Mouse (Mus musculus) hindbrain, embryonic 16.5 days (tissue): ENCODE measurements around the gene Trappc6a. TPM values are rescaled to one million over a fixed set of nuclear protein-coding genes. Genes with fewer than 3 reads are reported as not detected.
A peak's percentile ranks its signal among the peaks of the same experiment; 100 is the strongest.

Experiments used
- ATAC-seq: fragments of 200-750 bp; cut with Nextera tagmentation; 2 replicates; pipeline ENCODE4 v1.8.0; 2017; ENCODE audit warnings: moderate TSS enrichment, moderate library complexity
- H3K27ac ChIP-seq: fragments of 300-500 bp; sonication (generic); 2 replicates; pipeline ENCODE4 v1.5.1; 2014; ENCODE audit warnings: low read depth, mild to moderate bottlenecking, control low read depth, low read length, moderate library complexity
- H3K27me3 ChIP-seq: fragments of 300-500 bp; sonication (generic); replicated peaks from 2 replicates; pipeline ENCODE4 v1.6.1; 2014; ENCODE audit warnings: low read length; ENCODE audit not compliant: control insufficient read depth, insufficient read depth
- H3K36me3 ChIP-seq: fragments of 300-500 bp; sonication (generic); 2 replicates; pipeline ENCODE4 v1.6.1; 2014; ENCODE audit warnings: mild to moderate bottlenecking, low read length, moderate library complexity, mixed read lengths; ENCODE audit not compliant: control insufficient read depth, insufficient read depth
- H3K4me1 ChIP-seq: fragments of 300-500 bp; sonication (generic); 2 replicates; pipeline ENCODE4 v1.6.1; 2014; ENCODE audit warnings: low read depth, low read length; ENCODE audit not compliant: control insufficient read depth, insufficient read depth
- H3K4me2 ChIP-seq: fragments of 300-500 bp; sonication (generic); 2 replicates; pipeline ENCODE4 v1.6.1; 2014; ENCODE audit warnings: mild to moderate bottlenecking, low read length, control low read depth, moderate library complexity
- H3K4me3 ChIP-seq: fragments of 300-500 bp; sonication (generic); 2 replicates; pipeline ENCODE4 v1.5.1; 2014; ENCODE audit warnings: mild to moderate bottlenecking, low read length, control low read depth, moderate library complexity
- H3K9ac ChIP-seq: fragments of 300-500 bp; sonication (generic); 2 replicates; pipeline ENCODE4 v1.6.1; 2014; ENCODE audit warnings: low read depth, mild to moderate bottlenecking, control low read depth, low read length, moderate library complexity
- H3K9me3 ChIP-seq: fragments of 300-500 bp; sonication (generic); 2 replicates; pipeline ENCODE4 v1.6.1; 2014; ENCODE audit warnings: mild to moderate bottlenecking, low read length, moderate library complexity; ENCODE audit not compliant: control insufficient read depth
- WGBS: fragments of 180-500 bp; shearing (Covaris S2); extraction: QIAGEN DNeasy Blood & Tissue Kit; methylation state at CpG from one replicate; pipeline ENCODE4 v1.1.7; 2014; 5-methylcytosine and 5-hydroxymethylcytosine counted together
- polyA plus RNA-seq: library from polyadenylated mRNA; unstranded; fragments of >200 nt; fragmentation: Nextera tagmentation; extraction: Ambion mirVana; gene quantifications from 2 replicates; pipeline ENCODE4 v1.2.1, GENCODE M21; 2015

Gene Trappc6a
- polyA plus RNA-seq, 1 experiment from 2014 or later: 37.1 TPM

DNA sequence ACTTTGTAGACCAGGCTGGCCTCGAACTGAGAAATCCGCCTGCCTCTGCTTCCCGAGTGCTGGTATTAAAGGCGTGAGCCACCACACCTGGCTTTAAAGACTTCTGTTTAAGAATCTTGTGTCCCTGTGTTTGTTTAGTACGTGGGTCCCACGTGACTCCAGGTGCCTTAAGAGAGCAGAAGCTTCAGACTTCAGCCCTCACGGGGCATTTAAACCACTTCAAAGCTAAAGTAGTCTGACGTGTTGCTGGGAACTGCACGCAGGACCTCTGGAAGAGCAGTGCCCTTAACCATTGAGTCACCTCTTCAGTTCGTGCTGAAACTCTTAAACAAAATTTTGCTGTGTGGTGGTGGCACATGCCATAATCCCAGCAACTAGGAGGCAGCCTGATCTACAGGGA is 41.2 kb downstream of the Trappc6a start:
- no peak overlapping the region for H3K4me3 ChIP-seq
- WGBS: 91% methylated on average over 10 of the region's 10 CpGs
- no peaks in the 10 kb centered on the region for H3K36me3 ChIP-seq
- ATAC-seq: no peak
- H3K9me3 ChIP-seq: no peaks in the 10 kb centered on the region
- no peaks in the 10 kb centered on the region for H3K27me3 ChIP-seq
- H3K27ac ChIP-seq: no peak overlapping the region
- no peak overlapping the region for H3K9ac ChIP-seq
- no peak overlapping the region for H3K4me2 ChIP-seq
- peaks cover 3% of the 10 kb centered on the region; the same call in 1 of the 2 replicates for H3K4me1 ChIP-seq

DNA sequence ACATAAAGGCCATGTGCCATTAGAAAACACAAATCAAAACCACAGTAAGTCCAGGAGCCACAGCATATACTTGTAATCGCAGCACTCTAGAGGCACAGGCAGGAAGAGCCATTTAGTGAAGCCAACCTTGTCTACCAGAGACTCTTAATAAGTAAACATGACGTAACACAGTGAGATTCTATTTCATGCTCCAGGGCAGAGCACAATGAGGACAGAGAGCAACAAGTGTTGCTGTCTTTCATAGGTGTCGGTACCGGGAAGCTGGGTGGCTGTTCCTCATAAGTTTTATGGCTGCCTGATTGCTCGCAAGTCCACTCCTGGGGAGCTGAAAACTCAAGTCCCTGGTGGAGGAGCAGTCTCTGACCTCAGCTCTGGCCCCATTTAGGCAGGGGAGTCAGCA is 43.4 kb downstream of the Trappc6a start:
- WGBS: 86% methylated on average over 5 of the region's 5 CpGs
- H3K4me1 ChIP-seq: peaks cover 1% of the 10 kb centered on the region; the same call in 1 of the 2 replicates
- H3K27me3 ChIP-seq: no peaks in the 10 kb centered on the region
- no peak overlapping the region for H3K9ac ChIP-seq
- H3K9me3 ChIP-seq: no peaks in the 10 kb centered on the region
- ATAC-seq: no peak
- no peak overlapping the region for H3K4me2 ChIP-seq
- no peaks in the 10 kb centered on the region for H3K36me3 ChIP-seq
- no peak overlapping the region for H3K4me3 ChIP-seq
- H3K27ac ChIP-seq: no peak overlapping the region

GRCm38 (mm10) chr7:19552443-19552842 is 44.2 kb downstream of the Trappc6a start:
- Histone ChIP-seq H3K27ac (no peak overlapping the region), H3K4me1 (peaks cover 7% of the 10 kb centered on the region; the same call in 1 of the 2 replicates), H3K9me3 (no peaks in the 10 kb centered on the region), H3K9ac (no peak overlapping the region), H3K4me2 (no peak overlapping the region), H3K4me3 (no peak overlapping the region), H3K36me3 (no peaks in the 10 kb centered on the region), H3K27me3 (no peaks in the 10 kb centered on the region)
- WGBS: 51% methylated on average over 2 of the region's 2 CpGs
- ATAC-seq: no peak

GRCm38 (mm10) chr7:19554168-19554567 is 46.0 kb downstream of the Trappc6a start:
- Histone ChIP-seq H3K4me1 (peaks cover 20% of the 10 kb centered on the region), H3K9ac (no peak overlapping the region), H3K36me3 (no peaks in the 10 kb centered on the region), H3K4me3 (no peak overlapping the region), H3K27me3 (no peaks in the 10 kb centered on the region), H3K9me3 (no peaks in the 10 kb centered on the region), H3K4me2 (no peak overlapping the region), H3K27ac (no peak overlapping the region)
- 78% methylated on average over 1 of the region's 1 CpGs for WGBS
- no peak for ATAC-seq

- Histone ChIP-seq H3K27me3 (no peaks in the 10 kb centered on the region), H3K27ac (no peak overlapping the region), H3K9me3 (no peaks in the 10 kb centered on the region), H3K9ac (no peak overlapping the region), H3K4me1 (peaks cover 41% of the 10 kb centered on the region), H3K4me3 (no peak overlapping the region), H3K36me3 (no peaks in the 10 kb centered on the region), H3K4me2 (no peak overlapping the region)
- no peak for ATAC-seq
- 98% methylated on average over 2 of the region's 2 CpGs for WGBS
Measured at GRCm38 (mm10) chr7:19557086-19557485, 48.9 kb downstream of the Trappc6a start.

DNA sequence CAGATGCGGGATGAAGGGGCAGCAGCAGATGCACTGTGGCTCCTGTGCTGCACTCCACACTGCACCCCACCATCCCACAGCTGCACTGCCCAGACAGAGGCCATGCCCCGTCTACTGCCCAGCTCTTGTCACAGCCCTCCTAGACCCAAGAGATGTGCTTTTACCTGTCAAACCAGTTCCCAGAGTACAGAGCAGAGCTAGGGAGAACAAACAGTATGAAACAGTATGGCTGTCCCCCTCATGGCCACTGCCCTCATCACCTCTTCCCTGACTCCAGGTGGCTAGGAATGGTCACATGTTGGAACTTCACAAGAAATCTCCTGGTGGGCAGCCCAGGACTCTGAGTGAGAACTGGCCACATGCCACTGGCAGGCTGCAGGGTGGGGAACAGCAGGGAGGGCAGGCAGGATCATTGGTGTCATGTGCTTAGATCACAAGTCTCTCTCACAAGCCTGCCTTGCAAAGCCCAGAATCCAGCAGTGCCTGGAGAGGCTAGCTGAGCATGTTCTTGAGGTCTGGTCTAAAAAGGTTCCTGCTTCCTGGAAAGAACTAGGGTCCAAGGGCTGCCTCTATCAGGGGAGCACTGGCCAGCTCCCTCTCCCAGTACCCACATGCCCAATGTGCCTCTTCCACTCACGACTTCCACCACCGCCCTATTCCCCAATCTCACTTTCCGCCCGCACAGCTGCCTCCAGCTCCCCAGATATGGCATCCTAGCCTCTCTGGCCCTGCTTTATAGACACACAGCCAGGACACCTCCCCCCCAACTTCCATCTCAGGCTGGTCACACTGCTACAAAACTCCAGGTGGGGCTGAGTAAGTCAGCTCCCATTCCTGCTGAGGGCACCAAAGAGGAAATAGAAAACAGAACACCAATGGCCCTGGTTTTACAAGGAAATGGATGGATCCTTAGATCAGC is 50.0 kb downstream of the Trappc6a start:
- Histone ChIP-seq H3K9me3 (no peaks in the 10 kb centered on the region), H3K4me3 (no peak overlapping the region), H3K4me2 (peak overlapping the region; percentile 26), H3K27me3 (no peaks in the 10 kb centered on the region), H3K36me3 (no peaks in the 10 kb centered on the region), H3K9ac (peak overlapping the region; percentile 36), H3K4me1 (peaks cover 45% of the 10 kb centered on the region), H3K27ac (no peak overlapping the region)
- WGBS: 95% methylated on average over 6 of the region's 6 CpGs
- ATAC-seq: no peak

DNA sequence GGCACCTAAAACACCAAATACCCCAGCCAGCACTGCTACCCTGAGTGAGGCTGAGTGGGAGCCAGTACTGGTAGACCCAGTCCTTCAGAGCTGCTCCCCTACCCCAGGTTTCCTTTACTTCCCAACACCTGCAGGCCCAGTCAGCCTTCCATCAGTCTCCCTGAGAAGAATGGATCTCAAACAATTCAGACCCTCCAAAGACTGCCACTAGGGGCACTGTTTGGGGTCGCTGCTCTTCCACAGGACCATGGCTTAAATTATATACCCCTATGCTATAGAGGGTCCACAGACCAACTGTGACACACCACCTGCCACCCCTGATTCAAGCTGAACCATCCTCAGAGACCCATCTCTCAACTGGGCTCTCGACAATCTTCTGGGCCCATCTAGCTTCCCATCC is 50.8 kb downstream of the Trappc6a start:
- H3K4me1 ChIP-seq: peaks cover 48% of the 10 kb centered on the region
- H3K4me2 ChIP-seq: peak overlapping the region; percentile 26
- H3K27me3 ChIP-seq: no peaks in the 10 kb centered on the region
- no peaks in the 10 kb centered on the region for H3K9me3 ChIP-seq
- peak overlapping the region; percentile 36; the same call in 1 of the 2 replicates for H3K9ac ChIP-seq
- ATAC-seq: no peak
- no peak overlapping the region for H3K27ac ChIP-seq
- no peak overlapping the region for H3K4me3 ChIP-seq
- 45% methylated on average over 2 of the region's 2 CpGs for WGBS
- no peaks in the 10 kb centered on the region for H3K36me3 ChIP-seq

DNA sequence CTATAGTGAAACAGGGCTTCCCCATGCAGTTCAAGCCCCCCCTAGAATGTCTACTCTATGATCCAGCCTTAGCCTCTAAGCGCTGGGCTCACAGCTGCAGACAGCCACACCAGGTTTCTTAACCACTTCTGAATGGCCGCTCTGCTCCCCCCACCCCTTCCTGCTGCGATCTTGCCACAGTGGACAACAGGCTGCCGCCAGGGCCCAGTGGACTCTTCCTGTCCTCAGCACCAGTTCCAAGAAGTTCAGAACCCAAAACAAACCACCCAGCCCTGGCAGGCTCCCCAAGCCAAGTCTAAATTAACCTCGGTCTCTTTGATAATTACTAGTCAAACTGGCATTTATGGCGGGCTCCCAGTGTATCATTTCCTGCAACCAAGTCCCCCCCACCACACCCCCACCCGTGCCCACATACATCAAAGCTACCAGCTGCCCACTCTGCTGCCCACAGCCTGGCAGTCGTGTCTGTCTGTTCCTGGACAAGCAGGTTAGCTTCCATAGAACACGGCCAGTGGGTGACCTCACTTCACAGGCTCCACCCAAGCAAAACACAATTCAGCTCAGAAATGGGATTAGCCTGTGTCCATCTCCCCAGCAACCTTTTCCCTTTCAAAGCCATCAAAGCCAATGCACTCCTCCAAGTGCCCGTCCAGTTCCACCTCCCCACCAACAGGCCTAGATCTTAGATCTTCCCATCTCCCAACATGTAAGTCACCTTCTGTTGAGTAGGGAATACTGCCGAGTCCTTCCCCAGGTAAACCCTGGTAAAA is 52.5 kb downstream of the Trappc6a start:
- H3K9me3 ChIP-seq: peaks cover 4% of the 10 kb centered on the region; the same call in 1 of the 2 replicates
- H3K4me1 ChIP-seq: peaks cover 48% of the 10 kb centered on the region
- H3K27me3 ChIP-seq: no peaks in the 10 kb centered on the region
- peaks cover 15% of the 10 kb centered on the region for H3K36me3 ChIP-seq
- WGBS: 24% methylated on average over 11 of the region's 11 CpGs
- no peak for ATAC-seq
- H3K4me2 ChIP-seq: peak overlapping the region; percentile 73
- peak overlapping the region; percentile 98 for H3K9ac ChIP-seq
- H3K27ac ChIP-seq: peak overlapping the region; percentile 94
- H3K4me3 ChIP-seq: peak overlapping the region; percentile 89

DNA sequence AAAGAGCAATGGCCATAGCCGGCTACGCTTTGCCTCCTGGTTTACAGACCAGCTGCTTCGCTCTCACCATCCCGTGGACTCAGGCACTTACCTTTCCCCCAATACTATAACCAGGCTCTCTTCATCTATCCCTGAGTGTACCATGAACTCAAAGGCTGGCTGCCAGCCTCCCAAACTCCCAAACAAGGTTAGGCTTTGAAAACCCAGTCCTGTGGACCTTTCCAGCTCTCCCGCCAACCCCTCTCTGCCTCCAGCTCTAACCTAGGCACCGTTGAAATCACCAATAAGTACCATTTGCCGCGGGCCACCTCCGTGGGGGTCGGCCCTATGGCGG is 53.2 kb downstream of the Trappc6a start:
- WGBS: 2% methylated on average over 11 of the region's 11 CpGs
- Histone ChIP-seq H3K27ac (peak overlapping the region; percentile 94), H3K4me3 (peak overlapping the region; percentile 89), H3K27me3 (no peaks in the 10 kb centered on the region), H3K4me1 (peaks cover 48% of the 10 kb centered on the region), H3K9me3 (peaks cover 4% of the 10 kb centered on the region; the same call in 1 of the 2 replicates), H3K4me2 (peak overlapping the region; percentile 73), H3K36me3 (peaks cover 16% of the 10 kb centered on the region), H3K9ac (peak overlapping the region; percentile 98)
- no peak; the same call in 1 of the 2 replicates for ATAC-seq
